Mouse (Mus musculus) embryonic facial prominence, embryonic 12.5 days (tissue): ENCODE data around the gene Rasal1. TPM values are rescaled to one million over a fixed set of nuclear protein-coding genes. Genes with fewer than 3 reads are reported as not detected.

Experiments
- ATAC-seq: fragments of 200-750 bp; cut with Nextera tagmentation; 2 replicates; pipeline ENCODE4 v1.8.0; 2017; ENCODE audit not compliant: insufficient number of reproducible peaks, insufficient read depth, low FRiP score, low TSS enrichment
- H3K27ac ChIP-seq: fragments of 300-500 bp; sonication (generic); 2 replicates; pipeline ENCODE4 v1.5.1; 2016; ENCODE audit warnings: mild to moderate bottlenecking
- H3K27me3 ChIP-seq: fragments of 300-500 bp; sonication (generic); 2 replicates; pipeline ENCODE4 v1.6.1; 2016; ENCODE audit warnings: mild to moderate bottlenecking, moderate library complexity
- H3K36me3 ChIP-seq: fragments of 300-500 bp; sonication (generic); 2 replicates; pipeline ENCODE4 v1.6.1; 2016; ENCODE audit warnings: mild to moderate bottlenecking
- H3K4me1 ChIP-seq: fragments of 300-500 bp; sonication (generic); 2 replicates; pipeline ENCODE4 v1.6.1; 2016
- H3K4me2 ChIP-seq: fragments of 300-500 bp; sonication (generic); replicated peaks from 2 replicates; pipeline ENCODE4 v1.6.1; 2016; ENCODE audit warnings: mild to moderate bottlenecking, moderate library complexity
- H3K4me3 ChIP-seq: fragments of 300-500 bp; sonication (generic); 2 replicates; pipeline ENCODE4 v1.5.1; 2016; ENCODE audit warnings: mild to moderate bottlenecking
- H3K9ac ChIP-seq: fragments of 300-500 bp; sonication (generic); 2 replicates; pipeline ENCODE4 v1.6.1; 2016; ENCODE audit warnings: mild to moderate bottlenecking, moderate library complexity
- H3K9me3 ChIP-seq: fragments of 300-500 bp; sonication (generic); 2 replicates; pipeline ENCODE4 v1.6.1; 2016; ENCODE audit warnings: mild to moderate bottlenecking, moderate library complexity
- WGBS: fragments of 180-500 bp; shearing (Covaris S2); methylation state at CpG from one replicate; pipeline ENCODE4 v1.1.7; 2016; 5-methylcytosine and 5-hydroxymethylcytosine counted together
- polyA plus RNA-seq: library from polyadenylated mRNA; unstranded; fragments of >200 nt; fragmentation: Nextera tagmentation; extraction: Ambion mirVana; gene quantifications from 2 replicates; pipeline ENCODE4 v1.2.1, GENCODE M21; 2016

Gene Rasal1
- polyA plus RNA-seq = 0.18 and 0.26 TPM in 2 replicates

- Histone ChIP-seq H3K27me3 (peaks cover 62% of the 10 kb centered on the region), H3K36me3 (no peaks in the 10 kb centered on the region), H3K4me2 (peak within 1 kb of the TSS; percentile 45), H3K9ac (no peak within 1 kb of the TSS), H3K9me3 (no peaks in the 10 kb centered on the region), H3K27ac (no peak within 1 kb of the TSS), H3K4me1 (peaks cover 9% of the 10 kb centered on the region), H3K4me3 (peak within 1 kb of the TSS; percentile 26)
- ATAC-seq = peak; percentile 30; the same call in 1 of the 2 replicates
- WGBS = 2% methylated on average over 53 of the region's 53 CpGs
Observed at GRCm38 (mm10) chr5:120648569-120649373, at the start of gene Rasal1. Rasal1 (plus strand) TSS chr5:120648812.

DNA sequence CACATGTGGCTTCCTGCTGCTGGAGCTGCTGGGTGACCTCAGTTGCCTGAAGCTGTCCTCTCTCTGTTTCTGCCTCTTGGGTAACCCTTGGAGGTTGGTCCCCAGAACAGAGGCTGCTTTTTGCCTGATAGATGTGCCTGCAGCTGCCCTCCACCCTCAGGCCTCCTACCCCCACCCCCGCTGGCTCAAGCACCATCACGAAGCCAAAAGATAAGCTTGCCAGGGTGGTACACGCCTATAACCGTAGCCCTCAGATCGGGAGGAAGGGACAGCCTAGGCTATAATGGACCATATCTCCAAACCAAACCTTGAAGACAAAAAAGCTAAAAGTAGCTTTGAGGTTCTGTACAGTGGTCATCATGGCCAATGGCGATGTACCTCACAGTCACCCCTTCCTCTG, 49.0 kb upstream of the Rasal1 start:
- ATAC-seq = no peak

GRCm38 (mm10) chr5:120600946-120601668, 47.5 kb upstream of the Rasal1 start:
- no peak overlapping the region for H3K27ac ChIP-seq
- H3K4me3 ChIP-seq = no peak overlapping the region
- peaks cover 5% of the 10 kb centered on the region for H3K4me1 ChIP-seq
- H3K36me3 ChIP-seq = no peaks in the 10 kb centered on the region
- WGBS = 58% methylated on average over 11 of the region's 11 CpGs
- no peak for ATAC-seq
- H3K4me2 ChIP-seq = no peak overlapping the region
- H3K9ac ChIP-seq = no peak overlapping the region
- no peaks in the 10 kb centered on the region for H3K27me3 ChIP-seq
- H3K9me3 ChIP-seq = no peaks in the 10 kb centered on the region

More for the DNA sequence above, 49.0 kb upstream of the Rasal1 start:
- Histone ChIP-seq H3K9ac (no peak overlapping the region), H3K4me3 (no peak overlapping the region), H3K27ac (no peak overlapping the region), H3K27me3 (no peaks in the 10 kb centered on the region), H3K9me3 (no peaks in the 10 kb centered on the region), H3K4me1 (no peaks in the 10 kb centered on the region), H3K36me3 (no peaks in the 10 kb centered on the region), H3K4me2 (no peak overlapping the region)
- 88% methylated on average over 6 of the region's 6 CpGs for WGBS

DNA sequence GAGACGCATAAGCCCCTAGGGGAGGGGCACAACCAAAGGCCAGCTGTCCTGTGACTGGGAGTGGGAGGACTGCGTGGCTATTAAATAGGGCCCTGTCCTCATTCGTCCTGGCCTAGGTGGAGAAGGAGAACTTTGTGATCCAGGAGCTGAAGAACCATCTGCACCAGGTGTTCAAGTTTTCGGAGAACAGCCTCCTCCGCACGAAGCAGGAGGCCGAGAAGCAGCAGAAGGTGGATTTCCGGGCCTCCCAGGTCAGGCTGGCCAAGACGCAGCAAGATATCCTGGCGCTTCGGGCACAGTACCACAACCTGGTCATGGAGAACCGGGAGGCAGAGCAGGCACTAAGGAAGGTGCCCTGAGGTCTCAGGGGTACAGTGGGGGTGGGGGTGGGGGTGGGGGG, 46.4 kb upstream of the Rasal1 start:
- H3K27ac ChIP-seq = no peak overlapping the region
- no peak for ATAC-seq
- no peak overlapping the region for H3K4me2 ChIP-seq
- no peak overlapping the region for H3K4me3 ChIP-seq
- H3K27me3 ChIP-seq = no peaks in the 10 kb centered on the region
- H3K9ac ChIP-seq = no peak overlapping the region
- 89% methylated on average over 12 of the region's 12 CpGs for WGBS
- no peaks in the 10 kb centered on the region for H3K36me3 ChIP-seq
- H3K4me1 ChIP-seq = peaks cover 5% of the 10 kb centered on the region
- H3K9me3 ChIP-seq = no peaks in the 10 kb centered on the region

DNA sequence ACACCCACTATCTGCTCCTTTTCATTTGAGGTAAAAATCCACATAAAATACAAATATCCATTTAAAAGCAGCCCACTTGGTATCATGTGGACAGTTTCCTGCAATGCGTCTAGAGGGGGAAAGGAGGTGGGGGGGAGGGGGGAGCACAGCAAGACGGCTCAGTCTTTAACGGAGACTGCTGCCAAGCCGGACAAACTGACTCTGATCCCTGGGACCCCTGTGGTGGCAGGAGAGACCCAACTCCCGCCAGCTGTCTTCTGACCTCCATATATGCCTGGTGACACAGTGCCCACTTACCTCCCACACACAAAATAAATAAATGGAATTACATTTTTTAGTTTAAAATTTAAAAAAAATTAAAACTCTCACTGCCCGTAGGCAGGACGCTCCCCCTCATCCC, 45.1 kb upstream of the Rasal1 start:
- 0 out of 2 replicates have a peak, but pooled peaks cover 3% of the 10 kb centered on the region for H3K36me3 ChIP-seq
- 63% methylated on average over 7 of the region's 7 CpGs for WGBS
- peaks cover 5% of the 10 kb centered on the region for H3K4me1 ChIP-seq
- H3K27ac ChIP-seq = no peak overlapping the region
- no peaks in the 10 kb centered on the region for H3K9me3 ChIP-seq
- no peak for ATAC-seq
- H3K4me3 ChIP-seq = no peak overlapping the region
- no peaks in the 10 kb centered on the region for H3K27me3 ChIP-seq
- H3K9ac ChIP-seq = no peak overlapping the region
- no peak overlapping the region for H3K4me2 ChIP-seq

DNA sequence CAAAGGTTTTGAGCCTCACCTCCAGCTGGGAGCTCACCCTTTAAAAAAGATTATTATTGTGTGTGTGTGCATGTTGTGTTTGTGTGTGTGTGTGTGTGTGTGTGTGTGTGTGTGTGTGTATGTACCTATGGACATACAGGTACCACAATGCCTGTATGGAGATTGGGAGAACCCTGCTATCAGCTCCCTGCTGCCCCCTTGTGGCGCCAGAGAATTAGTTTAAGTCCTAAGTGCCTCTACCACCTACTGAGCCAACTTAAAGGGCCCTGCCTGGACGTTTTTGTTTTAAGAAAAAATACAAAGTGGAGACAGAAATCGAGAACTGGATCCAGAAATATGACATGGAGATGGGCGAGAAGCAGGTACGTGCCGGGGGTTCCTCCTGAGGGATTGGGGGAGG, 43.8 kb upstream of the Rasal1 start:
- peaks cover 5% of the 10 kb centered on the region for H3K4me1 ChIP-seq
- H3K4me2 ChIP-seq = peak overlapping the region; percentile 63
- no peaks in the 10 kb centered on the region for H3K9me3 ChIP-seq
- H3K36me3 ChIP-seq = peaks cover 13% of the 10 kb centered on the region; the same call in 1 of the 2 replicates
- H3K9ac ChIP-seq = peak overlapping the region; percentile 40
- 1% methylated on average over 6 of the region's 6 CpGs for WGBS
- peak overlapping the region; percentile 34 for H3K4me3 ChIP-seq
- 0 out of 2 replicates have a peak overlapping the region, but pooled peaks have one; percentile 57 for H3K27ac ChIP-seq
- ATAC-seq = peak; percentile 49; the same call in 1 of the 2 replicates
- H3K27me3 ChIP-seq = no peaks in the 10 kb centered on the region

DNA sequence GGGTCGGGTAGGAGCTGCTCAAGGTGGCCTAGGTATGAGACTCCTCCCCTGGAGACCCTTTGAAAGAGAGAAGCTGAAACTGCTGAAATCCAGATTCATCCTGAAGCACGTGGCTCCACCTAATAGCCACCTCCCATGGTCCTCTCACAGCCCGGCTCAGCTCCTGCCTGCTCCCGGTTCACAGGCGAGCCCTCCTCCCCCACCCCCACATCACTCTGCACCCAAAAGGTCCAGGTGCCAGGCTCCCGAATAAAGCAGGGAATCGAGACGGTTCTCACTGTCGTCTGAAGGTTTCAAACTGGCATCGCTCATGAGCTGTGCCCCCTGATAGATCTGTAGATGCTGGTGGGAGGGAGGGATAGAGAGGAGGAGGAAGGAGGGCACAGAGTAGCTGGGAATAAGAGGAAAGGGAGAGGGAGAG, 43.4 kb upstream of the Rasal1 start:
- H3K9me3 ChIP-seq = no peaks in the 10 kb centered on the region
- H3K4me3 ChIP-seq = peak overlapping the region; percentile 34
- H3K4me2 ChIP-seq = peak overlapping the region; percentile 63
- H3K36me3 ChIP-seq = peaks cover 13% of the 10 kb centered on the region; the same call in 1 of the 2 replicates
- no peaks in the 10 kb centered on the region for H3K27me3 ChIP-seq
- 0 out of 2 replicates have a peak, but pooled peaks have one; percentile 48 for ATAC-seq
- 0 out of 2 replicates have a peak overlapping the region, but pooled peaks have one; percentile 57 for H3K27ac ChIP-seq
- under 1% methylated on average over 10 of the region's 10 CpGs for WGBS
- peak overlapping the region; percentile 40 for H3K9ac ChIP-seq
- peaks cover 5% of the 10 kb centered on the region for H3K4me1 ChIP-seq

GRCm38 (mm10) chr5:120605688-120606087, 42.9 kb upstream of the Rasal1 start:
- peaks cover 13% of the 10 kb centered on the region; the same call in 1 of the 2 replicates for H3K36me3 ChIP-seq
- ATAC-seq = peak; percentile 19; the same call in 1 of the 2 replicates
- 1% methylated on average over 6 of the region's 8 CpGs for WGBS
- H3K4me1 ChIP-seq = peaks cover 5% of the 10 kb centered on the region
- H3K9ac ChIP-seq = no peak overlapping the region; the same call in 1 of the 2 replicates
- H3K27ac ChIP-seq = no peak overlapping the region
- no peaks in the 10 kb centered on the region for H3K27me3 ChIP-seq
- peak overlapping the region; percentile 34 for H3K4me3 ChIP-seq
- no peaks in the 10 kb centered on the region for H3K9me3 ChIP-seq
- peak overlapping the region; percentile 63 for H3K4me2 ChIP-seq

DNA sequence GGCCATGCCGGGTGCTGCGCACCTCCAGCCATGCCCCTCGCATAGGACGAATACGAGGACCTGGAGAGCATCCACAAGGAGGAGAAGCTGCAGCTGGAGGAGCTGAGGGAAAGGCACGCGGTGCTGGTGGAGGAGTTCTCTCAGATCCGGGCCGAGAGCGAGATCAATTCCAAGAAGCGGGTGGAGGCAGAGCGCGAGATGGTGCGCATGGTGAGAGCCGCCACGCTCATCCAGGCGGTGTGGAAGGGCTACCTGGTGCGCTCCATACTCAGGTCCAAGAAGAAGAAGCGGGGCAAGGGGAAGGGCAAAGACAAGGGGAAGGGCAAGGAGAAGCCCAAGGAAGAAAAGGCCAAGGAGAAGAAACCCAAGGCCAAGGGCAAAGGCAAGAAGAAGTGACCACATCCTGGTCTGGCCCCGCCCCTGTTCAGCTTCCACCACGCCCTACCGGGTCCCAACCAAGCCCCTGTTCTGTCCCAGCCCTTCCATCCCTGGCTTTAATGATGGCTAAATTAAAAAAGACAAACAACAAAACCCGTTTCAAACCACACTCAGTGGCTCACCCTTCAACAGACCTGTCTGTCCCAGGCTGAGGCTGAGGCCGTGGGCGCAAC, 41.9 kb upstream of the Rasal1 start:
- Histone ChIP-seq H3K9me3 (no peaks in the 10 kb centered on the region), H3K36me3 (peaks cover 13% of the 10 kb centered on the region; the same call in 1 of the 2 replicates), H3K9ac (no peak overlapping the region), H3K4me1 (peaks cover 14% of the 10 kb centered on the region), H3K4me3 (no peak overlapping the region), H3K27me3 (no peaks in the 10 kb centered on the region), H3K27ac (no peak overlapping the region), H3K4me2 (no peak overlapping the region)
- 64% methylated on average over 25 of the region's 25 CpGs for WGBS
- ATAC-seq = no peak

GRCm38 (mm10) chr5:120607335-120607734, 41.3 kb upstream of the Rasal1 start:
- 82% methylated on average over 3 of the region's 3 CpGs for WGBS
- Histone ChIP-seq H3K27ac (no peak overlapping the region), H3K4me1 (peaks cover 17% of the 10 kb centered on the region), H3K27me3 (no peaks in the 10 kb centered on the region), H3K36me3 (peaks cover 13% of the 10 kb centered on the region; the same call in 1 of the 2 replicates), H3K9ac (no peak overlapping the region), H3K9me3 (no peaks in the 10 kb centered on the region), H3K4me3 (no peak overlapping the region), H3K4me2 (no peak overlapping the region)
- ATAC-seq = no peak

- no peak for ATAC-seq
- Histone ChIP-seq H3K4me2 (no peak overlapping the region), H3K27me3 (no peaks in the 10 kb centered on the region), H3K27ac (no peak overlapping the region), H3K9ac (no peak overlapping the region), H3K36me3 (peaks cover 13% of the 10 kb centered on the region; the same call in 1 of the 2 replicates), H3K4me3 (no peak overlapping the region), H3K9me3 (no peaks in the 10 kb centered on the region), H3K4me1 (peaks cover 21% of the 10 kb centered on the region)
- WGBS = 89% methylated on average over 16 of the region's 16 CpGs
Observed at GRCm38 (mm10) chr5:120609246-120609775, 39.3 kb upstream of the Rasal1 start.
